Mouse (Mus musculus) ES-Bruce4 (cell line): ENCODE data around the gene 9130230L23Rik.

Experiments
- CTCF ChIP-seq: IDR thresholded peaks from one replicate; pipeline ENCODE4 v1.8.1; 2011; ENCODE audit warnings: low read depth, low read length
- POLR2A ChIP-seq: IDR thresholded peaks from one replicate; pipeline ENCODE4 v1.8.1; 2011; ENCODE audit warnings: low read length; ENCODE audit not compliant: insufficient read depth

DNA sequence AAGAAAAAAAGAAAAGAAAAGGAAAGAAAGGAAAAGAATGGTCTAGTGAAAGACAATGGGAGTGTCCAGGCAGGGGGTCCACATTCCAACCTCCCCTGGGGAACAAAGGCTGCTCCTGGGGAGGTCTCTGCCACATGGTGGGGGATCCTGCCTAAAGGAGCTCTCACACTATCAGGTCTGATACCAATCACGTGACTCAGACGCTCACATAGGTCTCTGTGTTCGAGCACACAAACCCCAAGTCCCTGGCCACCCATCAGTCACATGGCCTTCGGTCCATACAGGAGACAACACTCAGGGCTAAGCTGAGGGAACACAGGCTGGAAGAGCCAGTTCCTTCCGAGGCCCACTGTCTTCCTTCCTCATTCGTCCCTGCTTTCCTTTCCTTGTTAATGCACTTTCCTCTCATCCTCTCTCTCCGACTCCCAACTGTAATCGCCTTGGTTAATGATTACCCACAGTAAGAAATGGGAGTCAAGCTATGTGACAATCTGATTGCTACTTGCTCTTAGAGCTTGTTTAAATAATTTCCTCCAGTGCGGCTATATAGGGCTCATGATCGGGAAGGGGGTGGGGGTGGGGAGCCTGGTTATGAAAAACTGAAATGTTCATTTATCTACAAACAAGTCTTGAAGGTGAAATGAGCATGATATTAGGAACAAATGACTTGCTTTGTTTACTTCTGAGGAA, 38.7 kb upstream of the 9130230L23Rik start:
- TF ChIP-seq POLR2A (no peak), CTCF (no peak)
